Mouse (Mus musculus): ENCODE measurements around the gene Rtn3.
A peak's percentile ranks its signal among the peaks of the same experiment; 100 is the strongest.

Rtn3 gene

GRCm38 (mm10) chr19:7382248-7382902 lies 100.7 kb downstream of the Rtn3 start:
- peak; percentile 44 for DNase-seq (ENCODE audit: low read depth, low spot score)

- DNase-seq (ENCODE audit: low read depth, low spot score) = no peak
Observed at GRCm38 (mm10) chr19:7381906-7382247, 101.2 kb downstream of the Rtn3 start.

GRCm38 (mm10) chr19:7377639-7378038 lies 105.4 kb downstream of the Rtn3 start:
- no peak for DNase-seq (ENCODE audit: low read depth, low spot score)

All from retina, postnatal 7 days (tissue).